Mouse (Mus musculus): ENCODE measurements around the gene Cpz.

The Cpz gene

DNA sequence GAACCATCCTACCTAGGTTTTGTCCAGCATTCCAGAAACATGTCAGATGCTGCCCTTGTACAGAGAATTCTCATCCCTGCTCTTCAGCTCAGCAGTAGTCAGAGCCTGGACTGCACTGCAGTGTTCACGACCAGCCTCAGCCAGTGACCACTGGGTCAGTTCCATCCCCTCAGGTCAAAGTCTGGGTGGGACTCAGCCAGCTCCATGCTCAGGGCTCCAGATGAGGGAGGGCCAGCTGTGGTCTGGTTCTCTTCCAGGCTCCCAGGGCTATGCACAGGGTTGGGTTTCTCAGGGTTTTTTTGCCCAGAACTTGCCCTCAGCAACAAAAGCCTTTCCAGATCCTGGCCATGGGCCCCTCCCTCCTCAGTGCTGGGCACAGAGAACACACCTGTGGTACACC, 12.0 kb upstream of the Cpz start:
- in situ Hi-C loops (cut with MboI; ENCODE audit: low pct_unique_long_range_greater_than_20kb in 1 of 2, low sequenced_read_pairs in 2 of 2, unreplicated experiment in 1 of 2): no loop called here

DNA sequence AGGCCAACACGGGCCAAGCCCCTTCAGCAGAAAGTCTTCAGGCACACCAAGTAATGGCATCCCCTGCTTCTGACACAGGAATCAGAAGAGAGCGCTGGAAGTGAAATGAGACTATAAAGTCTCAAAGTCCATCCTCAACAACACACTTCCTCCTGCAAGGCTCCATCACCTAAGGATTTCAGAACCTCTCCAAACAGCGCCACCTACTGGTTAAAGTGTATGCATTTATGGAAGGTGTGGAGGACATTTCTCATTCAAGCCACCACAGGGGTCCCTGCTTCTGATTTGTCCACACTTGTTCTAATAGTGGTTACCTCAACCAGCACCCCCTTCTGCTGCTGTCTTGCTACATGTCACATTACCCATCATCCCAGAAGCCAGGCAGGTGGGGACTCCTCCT, 10.8 kb upstream of the Cpz start:
- in situ Hi-C loops (cut with MboI; ENCODE audit: low pct_unique_long_range_greater_than_20kb in 1 of 2, low sequenced_read_pairs in 2 of 2, unreplicated experiment in 1 of 2): no loop called here

DNA sequence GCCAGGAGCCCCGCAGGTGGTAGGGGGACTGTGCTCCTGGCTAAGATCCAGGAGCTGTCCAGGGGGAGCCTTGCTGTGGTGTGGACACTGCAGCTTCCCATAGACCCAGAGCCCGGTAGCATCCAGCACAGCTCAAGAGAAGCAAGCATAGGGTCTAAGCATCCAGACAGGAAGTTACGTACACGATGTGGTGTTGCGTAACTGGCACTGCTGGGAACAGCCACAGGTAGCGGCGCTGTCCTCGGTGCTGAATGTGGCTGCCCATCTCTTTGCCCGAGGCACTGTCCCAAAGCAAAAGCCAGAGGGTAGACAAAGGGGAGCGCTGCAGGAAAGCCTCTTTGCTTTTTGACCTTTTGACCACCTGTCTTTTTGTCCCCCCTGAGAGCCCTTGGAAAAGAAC, 6.1 kb upstream of the Cpz start:
- in situ Hi-C loops (cut with MboI; ENCODE audit: low pct_unique_long_range_greater_than_20kb in 1 of 2, low sequenced_read_pairs in 2 of 2, unreplicated experiment in 1 of 2): no loop called here

DNA sequence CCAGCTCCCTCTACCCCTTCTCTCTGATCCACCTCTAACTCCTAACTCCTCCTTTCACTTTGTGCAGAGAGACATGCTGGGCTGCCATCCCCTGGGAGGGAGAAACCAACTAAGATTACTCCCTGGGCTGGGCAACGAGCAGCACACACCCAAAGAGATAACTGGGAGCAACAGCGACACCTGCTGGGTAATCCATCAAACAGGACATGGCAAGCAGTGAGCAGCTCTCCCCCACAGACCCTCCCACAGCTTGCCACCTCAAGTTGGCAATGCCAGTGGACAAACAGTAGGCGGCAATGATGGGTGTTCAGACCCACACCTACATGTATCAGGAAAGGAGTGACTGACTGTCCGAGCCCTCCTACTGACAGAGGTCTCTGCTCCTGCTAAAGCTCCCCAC, 4.9 kb upstream of the Cpz start:
- in situ Hi-C loops (cut with MboI; ENCODE audit: low pct_unique_long_range_greater_than_20kb in 1 of 2, low sequenced_read_pairs in 2 of 2, unreplicated experiment in 1 of 2): no loop called here

DNA sequence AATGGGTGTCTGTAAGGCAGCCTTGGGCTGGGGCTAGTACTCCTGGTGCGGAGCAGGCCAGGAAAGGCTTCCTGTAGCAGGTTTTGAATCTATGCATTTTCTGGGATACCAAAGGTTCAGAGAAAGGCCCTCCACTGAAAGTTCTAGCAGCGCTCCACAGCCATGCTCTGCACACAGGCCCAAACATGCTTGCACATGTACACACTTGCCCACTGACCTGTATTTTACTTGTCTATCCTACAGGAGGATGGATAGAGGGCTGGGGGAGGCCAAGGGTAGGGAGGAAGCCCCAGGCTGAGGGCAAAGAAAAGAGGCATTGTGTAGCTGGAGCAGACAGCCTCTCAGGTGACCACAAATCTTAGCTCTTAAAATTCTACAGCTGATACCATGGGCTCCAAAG, 1.1 kb downstream of the Cpz start:
- in situ Hi-C loops (cut with MboI; ENCODE audit: low pct_unique_long_range_greater_than_20kb in 1 of 2, low sequenced_read_pairs in 2 of 2, unreplicated experiment in 1 of 2): no loop called here

DNA sequence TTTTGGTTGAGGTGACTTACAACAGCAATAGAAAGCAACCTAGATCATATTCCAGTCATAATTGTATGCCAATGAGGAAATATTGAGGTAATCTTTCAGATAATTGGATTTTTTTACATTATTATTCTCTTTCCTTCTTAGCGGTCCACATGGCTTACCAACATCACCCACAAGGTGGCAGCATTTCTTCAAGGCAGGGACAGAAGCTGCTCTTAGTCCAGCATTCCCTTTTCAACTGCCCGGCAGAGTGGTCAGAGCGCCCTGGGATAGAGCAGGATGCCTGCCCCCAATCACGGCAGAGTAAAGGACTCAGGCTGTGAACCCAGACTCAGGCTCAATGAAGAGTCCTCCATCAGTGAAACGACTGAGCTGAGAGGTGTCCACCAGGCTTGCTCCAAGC, 1.8 kb downstream of the Cpz start:
- in situ Hi-C loops (cut with MboI; ENCODE audit: low pct_unique_long_range_greater_than_20kb in 1 of 2, low sequenced_read_pairs in 2 of 2, unreplicated experiment in 1 of 2): no loop called here

DNA sequence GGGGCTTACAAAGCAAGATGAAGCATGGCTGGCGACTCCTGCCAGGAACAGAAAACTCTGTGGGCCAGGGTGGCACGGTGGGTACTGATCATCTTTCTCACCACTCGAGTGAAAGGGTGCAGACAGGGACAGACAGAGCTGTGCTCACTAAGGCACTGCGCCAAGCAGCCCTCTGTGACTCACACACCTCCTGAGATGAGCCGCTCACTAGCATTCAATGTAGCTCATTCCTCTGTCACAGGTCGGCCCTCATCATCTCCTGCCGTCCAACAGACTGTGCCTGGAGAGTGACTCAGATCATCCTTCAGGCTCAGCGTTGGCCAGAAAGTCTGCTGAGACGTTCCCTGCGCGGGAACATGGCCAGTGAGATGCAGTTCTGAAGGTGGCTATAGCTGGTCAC, 8.7 kb downstream of the Cpz start:
- in situ Hi-C loops (cut with MboI; ENCODE audit: low pct_unique_long_range_greater_than_20kb in 1 of 2, low sequenced_read_pairs in 2 of 2, unreplicated experiment in 1 of 2): no loop called here

DNA sequence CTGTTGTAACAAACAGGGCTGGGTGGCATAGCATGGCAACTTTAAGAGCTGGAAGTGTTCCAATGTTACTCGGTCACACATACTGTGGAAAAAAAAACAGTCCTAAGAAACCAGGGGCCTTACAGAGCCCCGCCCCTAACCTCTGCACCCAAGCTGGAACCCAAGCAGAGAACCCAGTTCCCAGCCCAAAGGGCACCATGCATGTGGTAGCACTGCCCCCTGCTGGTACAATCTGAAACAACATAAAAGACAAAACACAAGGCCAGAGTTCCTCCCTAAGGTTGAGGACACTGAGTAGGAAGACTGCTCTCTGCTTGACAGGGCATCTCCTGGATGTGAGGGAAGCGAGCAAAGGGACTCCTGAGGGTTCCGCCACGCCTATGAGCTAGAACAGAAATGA, 14.9 kb downstream of the Cpz start:
- in situ Hi-C loops (cut with MboI; ENCODE audit: low pct_unique_long_range_greater_than_20kb in 1 of 2, low sequenced_read_pairs in 2 of 2, unreplicated experiment in 1 of 2): no loop called here

DNA sequence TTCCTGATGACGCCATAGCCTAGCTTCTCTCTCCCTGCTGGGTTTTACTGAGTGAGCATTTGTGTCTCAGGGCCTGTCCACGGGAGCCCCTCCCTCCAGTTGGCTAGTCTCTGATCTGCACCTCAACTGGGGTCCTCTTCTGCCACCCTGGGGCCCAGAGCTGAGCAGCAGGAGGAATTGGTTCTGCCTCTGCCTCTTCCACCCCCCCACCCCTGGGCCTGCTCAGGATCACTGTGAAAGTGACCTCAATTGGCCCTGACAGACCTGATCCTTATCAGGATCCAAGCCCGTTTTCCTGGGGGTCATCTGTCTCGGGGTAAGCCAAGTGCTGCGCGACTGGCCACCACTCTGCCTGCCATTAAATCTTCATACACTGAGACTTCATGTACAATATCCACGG, 20.5 kb downstream of the Cpz start:
- in situ Hi-C loops (cut with MboI; ENCODE audit: low pct_unique_long_range_greater_than_20kb in 1 of 2, low sequenced_read_pairs in 2 of 2, unreplicated experiment in 1 of 2): loop anchor here in 1 of 2 experiments (5.0 to 10.0 kb wide), 2 partner anchors 60 to 143 kb away; no protein-coding TSS in a partner anchor

DNA sequence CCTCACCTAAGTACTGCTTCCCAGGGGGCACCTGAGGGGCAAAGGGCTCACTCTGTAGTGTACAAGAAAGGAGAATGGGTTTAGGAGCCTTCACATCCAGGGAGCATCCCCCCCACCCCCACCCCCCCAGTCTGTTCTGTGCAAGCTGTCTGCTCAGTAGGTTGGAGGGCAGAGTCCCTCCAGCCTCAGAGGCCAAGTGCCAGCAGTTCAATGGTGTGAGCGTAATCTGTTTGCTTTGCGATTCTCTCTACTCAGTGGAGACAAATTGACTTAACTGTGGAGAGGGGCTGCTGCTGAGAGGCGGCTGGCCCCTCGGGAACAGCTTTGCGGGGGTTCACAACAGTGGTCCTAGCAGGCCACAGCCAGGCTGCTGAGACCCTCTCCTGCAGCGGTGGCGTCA, 28.2 kb downstream of the Cpz start:
- in situ Hi-C loops (cut with MboI; ENCODE audit: low pct_unique_long_range_greater_than_20kb in 1 of 2, low sequenced_read_pairs in 2 of 2, unreplicated experiment in 1 of 2): no loop called here

DNA sequence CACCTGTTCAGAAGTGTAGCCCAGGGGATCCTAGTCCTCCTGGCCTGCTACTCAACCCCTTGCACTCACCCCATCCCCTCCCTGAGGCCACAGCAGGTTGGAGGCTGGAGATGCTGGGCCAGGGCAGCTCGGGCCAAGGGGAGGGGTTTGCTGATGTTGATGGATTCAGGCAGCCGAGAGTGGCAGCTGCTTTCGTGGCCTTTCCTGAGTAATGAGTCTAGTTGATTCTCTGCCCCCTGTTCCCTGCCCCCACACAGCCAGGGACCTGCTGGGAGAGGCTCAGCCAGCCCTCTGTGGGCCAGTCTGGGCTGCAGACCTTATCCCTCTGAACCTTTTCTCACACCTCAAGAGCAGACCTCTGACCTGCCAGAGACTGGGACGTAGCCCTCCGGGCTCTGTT, 29.5 kb downstream of the Cpz start:
- in situ Hi-C loops (cut with MboI; ENCODE audit: low pct_unique_long_range_greater_than_20kb in 1 of 2, low sequenced_read_pairs in 2 of 2, unreplicated experiment in 1 of 2): no loop called here

DNA sequence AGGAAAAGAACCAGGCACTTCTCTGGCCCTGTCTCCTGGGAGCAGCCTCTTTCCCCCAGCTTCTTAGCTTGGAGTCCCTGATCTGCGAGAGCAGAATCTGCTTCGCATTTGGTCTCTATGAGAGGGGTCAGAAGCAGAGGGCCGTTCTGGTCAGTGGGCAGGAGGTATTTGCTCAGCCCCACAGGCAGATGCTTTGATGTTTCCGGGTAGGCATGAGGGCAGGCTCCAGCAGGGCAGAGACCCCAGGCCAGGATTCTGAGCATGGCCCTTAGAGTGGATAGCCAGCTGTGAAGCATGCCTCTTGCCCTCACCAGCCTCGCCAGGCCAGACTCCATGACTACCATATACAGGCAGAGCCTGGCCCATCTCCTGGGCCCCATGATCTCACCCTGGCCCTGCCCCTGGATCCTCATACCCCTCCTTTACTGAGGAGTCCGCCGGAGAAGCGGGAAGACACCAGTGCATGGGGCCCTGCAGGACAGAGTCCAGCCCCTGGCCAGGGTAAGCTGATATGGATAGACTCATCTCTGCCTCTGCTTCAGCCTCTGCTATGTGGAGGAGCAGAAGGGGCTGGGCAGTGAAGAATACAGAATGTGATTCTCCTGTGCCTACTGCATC, 30.6 kb downstream of the Cpz start:
- in situ Hi-C loops (cut with MboI; ENCODE audit: low pct_unique_long_range_greater_than_20kb in 1 of 2, low sequenced_read_pairs in 2 of 2, unreplicated experiment in 1 of 2): no loop called here

DNA sequence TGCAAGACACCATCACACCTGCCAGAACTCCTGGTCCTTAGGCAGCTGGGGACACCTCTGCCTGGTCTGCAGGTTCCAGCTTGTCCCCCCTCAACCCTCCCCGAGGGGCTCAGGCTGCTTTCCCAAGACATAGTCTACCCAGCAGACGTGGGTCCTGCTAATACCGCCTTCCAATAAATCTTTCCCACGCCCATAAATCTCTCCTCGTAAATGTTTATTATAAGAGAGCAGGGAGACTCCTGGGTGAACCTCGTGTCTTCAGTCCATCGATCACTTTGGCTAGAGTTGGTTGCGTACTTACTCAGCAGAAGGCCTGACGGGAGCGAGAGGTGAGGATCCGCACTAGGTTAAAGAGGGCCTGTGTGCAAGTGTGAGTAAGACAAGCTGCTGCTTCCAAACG, 31.7 kb downstream of the Cpz start:
- in situ Hi-C loops (cut with MboI; ENCODE audit: low pct_unique_long_range_greater_than_20kb in 1 of 2, low sequenced_read_pairs in 2 of 2, unreplicated experiment in 1 of 2): no loop called here

DNA sequence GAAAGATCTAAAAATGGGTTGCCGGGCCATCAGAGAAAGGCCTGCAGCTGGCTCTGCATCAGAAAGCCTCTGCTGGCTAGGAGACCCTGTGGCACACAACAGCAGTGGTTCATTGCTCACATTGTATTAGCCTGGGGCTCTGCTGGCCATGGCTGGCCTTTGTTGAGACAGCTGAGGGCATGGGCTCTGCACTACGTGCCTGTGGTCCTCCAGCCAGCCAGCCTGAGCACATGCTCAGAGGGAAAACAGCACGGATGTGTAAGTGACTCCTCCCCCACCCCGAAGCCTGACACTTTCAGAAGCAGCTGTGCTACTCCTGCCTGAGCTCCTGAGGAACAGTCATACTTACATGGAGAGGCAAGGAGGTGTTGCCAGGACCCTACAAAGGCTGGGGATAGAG, 46.0 kb downstream of the Cpz start:
- in situ Hi-C loops (cut with MboI; ENCODE audit: low pct_unique_long_range_greater_than_20kb in 1 of 2, low sequenced_read_pairs in 2 of 2, unreplicated experiment in 1 of 2): no loop called here

DNA sequence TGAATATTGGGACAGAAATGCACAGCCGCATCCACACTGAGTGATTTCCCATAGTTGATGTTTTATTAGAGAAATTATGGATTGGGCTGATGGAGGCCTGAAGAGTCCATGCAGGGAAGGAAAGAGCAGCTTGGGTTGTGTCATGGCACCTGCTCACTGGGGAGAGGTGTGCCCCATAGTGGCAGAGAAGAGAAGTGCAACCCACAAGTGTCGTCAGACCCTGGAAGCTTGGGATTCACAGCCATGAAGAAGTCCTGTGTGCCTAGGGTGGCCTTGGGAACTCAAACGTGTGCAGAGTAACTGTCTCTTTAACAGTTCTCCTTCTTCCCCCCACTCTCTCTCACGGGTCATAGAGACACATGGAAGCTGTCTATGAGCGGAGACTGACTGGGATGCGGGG, 50.3 kb downstream of the Cpz start:
- in situ Hi-C loops (cut with MboI; ENCODE audit: low pct_unique_long_range_greater_than_20kb in 1 of 2, low sequenced_read_pairs in 2 of 2, unreplicated experiment in 1 of 2): no loop called here

DNA sequence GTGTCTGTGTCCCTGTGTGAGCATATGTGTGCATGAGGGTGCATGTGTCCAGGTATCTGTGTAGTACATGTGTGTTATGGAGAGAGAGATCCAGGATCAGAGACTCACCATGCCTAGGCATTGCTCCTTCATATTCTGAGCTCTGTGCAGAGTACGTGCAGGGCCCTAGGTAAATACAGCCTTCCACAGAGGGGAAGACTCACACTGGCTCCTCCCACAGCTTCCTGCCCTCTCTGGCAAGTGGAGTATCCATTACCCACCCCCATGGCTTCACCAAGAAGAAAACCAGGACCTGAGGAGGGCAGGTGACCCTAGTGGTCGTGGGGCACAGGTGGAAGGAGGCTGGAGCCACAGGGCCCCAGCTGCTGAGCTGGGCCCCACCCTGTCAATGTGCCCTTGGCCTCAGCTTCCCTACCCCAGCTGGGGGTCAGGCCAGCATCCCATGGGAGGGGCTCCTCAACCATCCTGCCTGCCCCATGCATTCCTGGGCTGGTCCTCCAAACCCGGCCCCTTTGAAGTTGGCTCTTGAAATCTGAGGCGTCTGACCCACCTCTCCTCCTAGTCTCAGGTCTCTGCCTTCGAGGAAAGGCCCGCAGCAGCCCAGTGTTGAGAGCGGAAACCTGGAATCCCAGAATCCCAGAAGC, 54.5 kb downstream of the Cpz start:
- in situ Hi-C loops (cut with MboI; ENCODE audit: low pct_unique_long_range_greater_than_20kb in 1 of 2, low sequenced_read_pairs in 2 of 2, unreplicated experiment in 1 of 2): no loop called here

DNA sequence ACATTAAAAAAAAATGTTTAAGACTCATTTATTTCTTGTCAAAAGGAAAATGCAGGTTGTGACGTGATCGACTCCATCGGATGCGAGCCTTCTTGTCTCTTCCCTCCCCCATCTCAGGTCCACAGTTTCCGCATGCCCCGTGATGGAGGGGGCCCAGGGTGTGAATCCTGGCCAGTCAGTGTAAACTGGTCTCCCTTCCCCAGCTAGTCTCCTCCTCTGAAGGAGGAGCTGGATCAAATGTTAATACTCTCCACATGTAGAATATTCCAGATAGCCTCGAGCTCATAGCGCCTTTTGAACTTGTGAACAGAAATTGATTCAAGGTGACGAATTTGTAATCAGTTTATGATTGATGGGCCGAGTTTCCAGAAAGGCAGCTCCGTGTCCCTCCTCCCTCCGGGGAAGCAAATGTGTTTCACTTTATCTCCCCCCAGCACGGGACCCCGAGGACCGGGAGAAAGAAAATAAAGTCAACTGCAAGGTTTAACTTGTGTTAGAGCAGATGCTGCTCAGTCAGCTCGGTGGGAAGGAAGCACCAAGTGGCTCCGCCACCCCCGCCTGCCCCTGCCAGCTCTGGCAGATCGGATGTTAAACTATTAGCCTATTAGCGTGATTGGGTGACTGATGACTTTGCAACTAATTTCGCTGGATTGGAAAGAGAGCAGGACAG, 59.4 kb downstream of the Cpz start:
- in situ Hi-C loops (cut with MboI; ENCODE audit: low pct_unique_long_range_greater_than_20kb in 1 of 2, low sequenced_read_pairs in 2 of 2, unreplicated experiment in 1 of 2): no loop called here

DNA sequence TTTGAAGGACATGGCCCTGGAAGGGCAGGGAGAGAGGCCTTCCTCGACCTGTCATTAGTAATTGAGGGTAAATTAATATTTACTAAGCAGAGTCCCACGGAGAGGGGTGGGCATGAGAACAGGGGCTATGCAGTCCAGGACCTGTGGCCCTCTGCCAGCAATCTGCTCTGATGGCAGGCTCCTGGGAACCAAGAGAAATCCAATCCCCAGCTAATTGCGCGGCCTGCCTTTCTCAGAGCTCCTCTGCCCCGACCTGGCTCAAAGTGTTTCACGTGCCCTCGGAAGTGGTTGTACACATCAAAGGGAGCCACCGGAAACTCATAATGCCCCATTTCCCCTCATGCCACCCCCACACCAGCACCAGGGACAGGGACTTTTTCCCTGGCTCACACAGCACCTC, 63.4 kb downstream of the Cpz start:
- in situ Hi-C loops (cut with MboI; ENCODE audit: low pct_unique_long_range_greater_than_20kb in 1 of 2, low sequenced_read_pairs in 2 of 2, unreplicated experiment in 1 of 2): no loop called here

DNA sequence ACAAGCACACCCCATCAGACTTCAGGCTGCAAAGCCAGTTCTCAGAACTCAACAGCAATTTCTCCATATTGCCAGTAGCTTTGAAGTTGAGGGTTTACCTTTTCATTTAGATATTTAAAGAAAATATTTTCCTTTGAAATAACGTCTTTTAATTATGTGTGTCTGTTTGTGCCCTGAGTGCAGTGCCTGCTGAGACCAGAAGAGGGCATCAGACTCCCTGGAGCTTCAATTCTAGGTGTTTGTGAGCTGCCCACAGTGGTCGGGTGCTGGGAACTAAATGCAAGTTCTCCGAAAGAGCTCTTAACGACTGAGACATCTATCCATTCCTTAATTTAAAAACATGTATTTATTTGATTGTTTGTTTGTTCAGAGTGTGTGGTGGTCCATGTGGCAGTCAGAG, 65.7 kb downstream of the Cpz start:
- in situ Hi-C loops (cut with MboI; ENCODE audit: low pct_unique_long_range_greater_than_20kb in 1 of 2, low sequenced_read_pairs in 2 of 2, unreplicated experiment in 1 of 2): no loop called here

DNA sequence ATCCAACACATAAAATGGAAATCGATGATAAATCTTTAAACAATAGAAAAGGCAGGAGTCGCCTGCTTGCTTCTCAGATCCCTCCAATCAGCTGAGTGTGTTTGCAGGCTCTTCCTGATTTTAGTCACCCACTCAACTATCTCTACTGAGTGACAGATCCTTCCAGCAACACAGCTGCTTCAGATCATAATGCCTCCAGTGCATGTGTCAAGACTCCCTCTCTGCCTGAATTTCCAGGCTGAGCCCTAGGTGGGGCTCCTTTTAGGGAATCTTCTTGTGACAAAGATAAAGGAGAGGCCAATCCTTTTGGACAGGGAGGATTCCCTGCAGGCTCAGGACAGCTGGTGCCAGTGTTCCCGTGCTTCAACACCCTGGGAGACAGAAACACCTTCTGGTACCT, 67.2 kb downstream of the Cpz start:
- in situ Hi-C loops (cut with MboI; ENCODE audit: low pct_unique_long_range_greater_than_20kb in 1 of 2, low sequenced_read_pairs in 2 of 2, unreplicated experiment in 1 of 2): no loop called here

Measured in mouse embryonic stem cell (cell line).